Comparison of ENCODE assay signal across 8 mouse cellular contexts in genomic region chr2:152029252-152030082, GRCm38 (mm10). TPM values are rescaled to one million over a fixed set of nuclear protein-coding genes. Genes with fewer than 3 reads are reported as not detected.
DNase-seq lines count a peak whose midpoint lies in the region; ATAC-seq and TF ChIP-seq lines count a peak whose summit lies in the region.

No protein-coding gene starts in this region.

- peak; percentile 67 for TF ChIP-seq CTCF in bone marrow macrophage, adult 2 months (IDR thresholded peaks at IDR 0.05; ENCODE audit: low read depth, low read length)
- TF ChIP-seq CTCF in spleen, adult 2 months (IDR thresholded peaks at IDR 0.05; ENCODE audit: extremely low read depth, insufficient read depth, insufficient read length, insufficient replicate concordance), result peak; percentile 88

- H3K9ac ChIP-seq in embryonic facial prominence, embryonic 15.5 days, result peak overlapping the region; percentile 21; the same call in 1 of the 2 replicates
- peak overlapping the region; percentile 69 for H3K9ac ChIP-seq in limb, embryonic 13.5 days
- H3K9ac ChIP-seq in midbrain, embryonic 16.5 days (ENCODE audit: low read depth, low read length), result peak overlapping the region; percentile 72

- H3K27ac ChIP-seq in bone marrow macrophage, adult 2 months (ENCODE audit: insufficient read depth, low read depth, low read length), result no peak overlapping the region
- no peak overlapping the region for H3K27ac ChIP-seq in embryonic facial prominence, embryonic 15.5 days (replicated peaks)
- H3K27ac ChIP-seq in limb, embryonic 13.5 days, result no peak overlapping the region
- H3K27ac ChIP-seq in midbrain, embryonic 16.5 days (ENCODE audit: low read length), result no peak overlapping the region
- H3K27ac ChIP-seq in spleen, adult 2 months (ENCODE audit: insufficient read depth, low read length), result no peak overlapping the region

- peak overlapping the region; percentile 94 for H3K4me2 ChIP-seq in embryonic facial prominence, embryonic 15.5 days (replicated peaks)
- peak overlapping the region; percentile 92 for H3K4me2 ChIP-seq in limb, embryonic 13.5 days (replicated peaks)
- peak overlapping the region; percentile 92 for H3K4me2 ChIP-seq in midbrain, embryonic 16.5 days (ENCODE audit: low read length)

- peak; percentile 82 for DNase-seq in A20 (ENCODE audit: low read depth, low spot score)
- peak; percentile 75 to 76 for DNase-seq in heart, adult 9 months (ENCODE audit: low spot score in 2 of 2)
- DNase-seq in kidney, adult 9 months, result peak; percentile 84
- DNase-seq in spleen, adult 2 months (ENCODE audit: low read depth in 1 of 2, low spot score in 2 of 2), result peak; percentile 70 to 75

- H3K9me3 ChIP-seq in embryonic facial prominence, embryonic 15.5 days (replicated peaks), result no peaks in the 10 kb centered on the region
- H3K9me3 ChIP-seq in limb, embryonic 13.5 days, result no peaks in the 10 kb centered on the region
- no peaks in the 10 kb centered on the region for H3K9me3 ChIP-seq in midbrain, embryonic 16.5 days (replicated peaks; ENCODE audit: control insufficient read depth, low read length, poor library complexity, severe bottlenecking)

- H3K27me3 ChIP-seq in embryonic facial prominence, embryonic 15.5 days, result peaks cover 41% of the 10 kb centered on the region
- H3K27me3 ChIP-seq in limb, embryonic 13.5 days, result peaks cover 59% of the 10 kb centered on the region
- peaks cover 3% of the 10 kb centered on the region; the same call in 1 of the 2 replicates for H3K27me3 ChIP-seq in midbrain, embryonic 16.5 days (ENCODE audit: control insufficient read depth, insufficient read depth, low read depth, low read length)
- peaks cover 5% of the 10 kb centered on the region; the same call in 1 of the 2 replicates for H3K27me3 ChIP-seq in spleen, adult 2 months (ENCODE audit: control insufficient read depth, insufficient read depth, low read length)

- H3K36me3 ChIP-seq in embryonic facial prominence, embryonic 15.5 days, result no peaks in the 10 kb centered on the region
- H3K36me3 ChIP-seq in limb, embryonic 13.5 days, result no peaks in the 10 kb centered on the region
- H3K36me3 ChIP-seq in midbrain, embryonic 16.5 days (ENCODE audit: control insufficient read depth, insufficient read depth, low read length), result no peaks in the 10 kb centered on the region
- no peaks in the 10 kb centered on the region for H3K36me3 ChIP-seq in spleen, adult 2 months (ENCODE audit: control insufficient read depth, insufficient read depth, low read length)

- H3K4me1 ChIP-seq in bone marrow macrophage, adult 2 months (ENCODE audit: control insufficient read depth, insufficient read depth, low read length), result no peaks in the 10 kb centered on the region
- peaks cover 6% of the 10 kb centered on the region for H3K4me1 ChIP-seq in embryonic facial prominence, embryonic 15.5 days
- H3K4me1 ChIP-seq in limb, embryonic 13.5 days, result no peaks in the 10 kb centered on the region
- peaks cover 4% of the 10 kb centered on the region; the same call in 1 of the 2 replicates for H3K4me1 ChIP-seq in midbrain, embryonic 16.5 days (ENCODE audit: control insufficient read depth, insufficient read depth, low read length)
- H3K4me1 ChIP-seq in spleen, adult 2 months (ENCODE audit: control insufficient read depth, insufficient read depth, insufficient read length), result no peaks in the 10 kb centered on the region

- peak; percentile 85 for ATAC-seq in embryonic facial prominence, embryonic 15.5 days (ENCODE audit: insufficient number of reproducible peaks, low FRiP score, low TSS enrichment, low read depth)
- ATAC-seq in limb, embryonic 13.5 days (ENCODE audit: low FRiP score, low read depth), result peak; percentile 90
- ATAC-seq in midbrain, embryonic 16.5 days, result peak; percentile 91

- peak overlapping the region; percentile 71 for H3K4me3 ChIP-seq in bone marrow macrophage, adult 2 months (ENCODE audit: insufficient read depth, low read length)
- peak overlapping the region; percentile 67 for H3K4me3 ChIP-seq in embryonic facial prominence, embryonic 15.5 days (replicated peaks)
- peak overlapping the region; percentile 63 for H3K4me3 ChIP-seq in limb, embryonic 13.5 days
- H3K4me3 ChIP-seq in midbrain, embryonic 16.5 days (ENCODE audit: low read depth, low read length), result peak overlapping the region; percentile 64
- peak overlapping the region; percentile 67 for H3K4me3 ChIP-seq in spleen, adult 2 months (ENCODE audit: extremely low read depth, insufficient read depth, insufficient read length)

- TF ChIP-seq POLR2A in bone marrow macrophage, adult 2 months (IDR thresholded peaks at IDR 0.05; ENCODE audit: borderline replicate concordance, low read depth, low read length), result no peak
- TF ChIP-seq POLR2A in spleen, adult 2 months (IDR thresholded peaks at IDR 0.05; ENCODE audit: low read depth, low read length), result no peak

- WGBS in embryonic facial prominence, embryonic 15.5 days, result 1% methylated on average over 54 of the region's 54 CpGs
- WGBS in limb, embryonic 13.5 days, result under 1% methylated on average over 54 of the region's 54 CpGs
- WGBS in midbrain, embryonic 16.5 days, result under 1% methylated on average over 54 of the region's 54 CpGs
- WGBS in spleen, adult 2 months, result 3% methylated on average over 54 of the region's 54 CpGs

RNA-seq across cellular contexts. Expression of gene Slc52a3, which starts 33.2 kb away (rescaled TPM):
- polyA plus RNA-seq in bone marrow macrophage, adult 2 months (2012; ENCODE audit: insufficient read depth, insufficient read length, missing spikeins), result 0.83 and 1.4 TPM in 2 replicates
- 5.9 and 6.3 TPM in 2 replicates for polyA plus RNA-seq in embryonic facial prominence, embryonic 15.5 days (2015; fragmentation: Nextera tagmentation; extraction: Ambion mirVana)
- polyA plus RNA-seq in limb, embryonic 13.5 days (2015; fragmentation: Nextera tagmentation; extraction: Ambion mirVana), result 1.6 and 1.8 TPM in 2 replicates
- polyA plus RNA-seq in midbrain, embryonic 16.5 days (2015; fragmentation: Nextera tagmentation; extraction: Ambion mirVana), result 1.0 and 1.4 TPM in 2 replicates
- 2.1 and 2.9 TPM in 2 replicates for polyA plus RNA-seq in spleen, adult 2 months (2012; rRNA removed)

RNA-seq across cellular contexts. Expression of gene Fam110a, which starts 49.4 kb away (rescaled TPM):
- polyA plus RNA-seq in bone marrow macrophage, adult 2 months (2012; ENCODE audit: insufficient read depth, insufficient read length, missing spikeins), result 19.9 and 20.5 TPM in 2 replicates
- 29.5 and 30.7 TPM in 2 replicates for polyA plus RNA-seq in embryonic facial prominence, embryonic 15.5 days (2015; fragmentation: Nextera tagmentation; extraction: Ambion mirVana)
- 23.0 and 25.4 TPM in 2 replicates for polyA plus RNA-seq in limb, embryonic 13.5 days (2015; fragmentation: Nextera tagmentation; extraction: Ambion mirVana)
- polyA plus RNA-seq in midbrain, embryonic 16.5 days (2015; fragmentation: Nextera tagmentation; extraction: Ambion mirVana), result 57.5 and 59.1 TPM in 2 replicates
- 9.0 and 10.6 TPM in 2 replicates for polyA plus RNA-seq in spleen, adult 2 months (2012; rRNA removed)

RNA-seq across cellular contexts. Expression of gene Scrt2, which starts 51.9 kb away (rescaled TPM):
- polyA plus RNA-seq in bone marrow macrophage, adult 2 months (2012; ENCODE audit: insufficient read depth, insufficient read length, missing spikeins), result not detected in 2 replicates
- polyA plus RNA-seq in embryonic facial prominence, embryonic 15.5 days (2015; fragmentation: Nextera tagmentation; extraction: Ambion mirVana), result 0.09 TPM in 1 of 2 replicates, not detected in the other
- not detected in 2 replicates for polyA plus RNA-seq in limb, embryonic 13.5 days (2015; fragmentation: Nextera tagmentation; extraction: Ambion mirVana)
- 5.8 and 7.7 TPM in 2 replicates for polyA plus RNA-seq in midbrain, embryonic 16.5 days (2015; fragmentation: Nextera tagmentation; extraction: Ambion mirVana)
- not detected in 2 replicates for polyA plus RNA-seq in spleen, adult 2 months (2012; rRNA removed)

Comparison
In these comparisons a context has a peak if more than half of its experiments do, and no peak if none do; other contexts are left out.
1. H3K9ac ChIP-seq: peak in every context shown above with its lines; median percentile 72 in midbrain, embryonic 16.5 days; 69 in limb, embryonic 13.5 days; 21 in embryonic facial prominence, embryonic 15.5 days.